Mouse (Mus musculus): ENCODE measurements around the gene C2cd4b. TPM values are rescaled to one million over a fixed set of nuclear protein-coding genes. Genes with fewer than 3 reads are reported as not detected.

Gene C2cd4b
- polyA plus RNA-seq, 1 experiment from 2014 or later, result not detected

- no peak for DNase-seq (ENCODE audit: low spot score)
- H3K36me3 ChIP-seq (ENCODE audit: control insufficient read depth, insufficient read depth, low read length), result no peaks in the 10 kb centered on the region
- 96% methylated on average over 3 of the region's 3 CpGs for WGBS
- H3K4me1 ChIP-seq (ENCODE audit: control insufficient read depth, insufficient read depth, low read length), result no peaks in the 10 kb centered on the region
- no peak overlapping the region for H3K4me3 ChIP-seq (ENCODE audit: low read depth, low read length)
- H3K27ac ChIP-seq (replicated peaks; ENCODE audit: low read depth, low read length), result no peak overlapping the region
- ATAC-seq (ENCODE audit: insufficient number of reproducible peaks, low FRiP score, low TSS enrichment, low read depth), result no peak
- H3K27me3 ChIP-seq (ENCODE audit: control insufficient read depth, insufficient read depth, low read length), result no peaks in the 10 kb centered on the region
- no peak overlapping the region for H3K4me2 ChIP-seq (ENCODE audit: low read depth, severe bottlenecking)
- no peaks in the 10 kb centered on the region for H3K9me3 ChIP-seq (ENCODE audit: control insufficient read depth, low read length)
- no peak overlapping the region for H3K9ac ChIP-seq (ENCODE audit: low read length)
Observed at GRCm38 (mm10) chr9:67783464-67783863, 24.2 kb downstream of the C2cd4b start.

- Histone ChIP-seq H3K9ac (ENCODE audit: low read length) (no peak overlapping the region), H3K4me3 (ENCODE audit: low read depth, low read length) (no peak overlapping the region), H3K4me1 (ENCODE audit: control insufficient read depth, insufficient read depth, low read length) (no peaks in the 10 kb centered on the region), H3K27me3 (ENCODE audit: control insufficient read depth, insufficient read depth, low read length) (no peaks in the 10 kb centered on the region), H3K4me2 (ENCODE audit: low read depth, severe bottlenecking) (no peak overlapping the region), H3K9me3 (ENCODE audit: control insufficient read depth, low read length) (no peaks in the 10 kb centered on the region), H3K36me3 (ENCODE audit: control insufficient read depth, insufficient read depth, low read length) (no peaks in the 10 kb centered on the region), H3K27ac (replicated peaks; ENCODE audit: low read depth, low read length) (no peak overlapping the region)
- DNase-seq (ENCODE audit: low spot score) (no peak), ATAC-seq (ENCODE audit: insufficient number of reproducible peaks, low FRiP score, low TSS enrichment, low read depth) (no peak)
Observed at GRCm38 (mm10) chr9:67783925-67784324, 24.7 kb downstream of the C2cd4b start.

- no peak for DNase-seq (ENCODE audit: low spot score)
- ATAC-seq (ENCODE audit: insufficient number of reproducible peaks, low FRiP score, low TSS enrichment, low read depth), result no peak
- Histone ChIP-seq H3K9me3 (ENCODE audit: control insufficient read depth, low read length) (no peaks in the 10 kb centered on the region), H3K4me2 (ENCODE audit: low read depth, severe bottlenecking) (no peak overlapping the region), H3K27ac (replicated peaks; ENCODE audit: low read depth, low read length) (no peak overlapping the region), H3K4me1 (ENCODE audit: control insufficient read depth, insufficient read depth, low read length) (no peaks in the 10 kb centered on the region), H3K4me3 (ENCODE audit: low read depth, low read length) (no peak overlapping the region), H3K27me3 (ENCODE audit: control insufficient read depth, insufficient read depth, low read length) (no peaks in the 10 kb centered on the region), H3K36me3 (ENCODE audit: control insufficient read depth, insufficient read depth, low read length) (no peaks in the 10 kb centered on the region), H3K9ac (ENCODE audit: low read length) (no peak overlapping the region)
- WGBS, result 77% methylated on average over 7 of the region's 7 CpGs
Observed at GRCm38 (mm10) chr9:67786311-67786710, 27.1 kb downstream of the C2cd4b start.

- Histone ChIP-seq H3K36me3 (ENCODE audit: control insufficient read depth, insufficient read depth, low read length) (no peaks in the 10 kb centered on the region), H3K4me2 (ENCODE audit: low read depth, severe bottlenecking) (no peak overlapping the region), H3K9ac (ENCODE audit: low read length) (no peak overlapping the region), H3K4me3 (ENCODE audit: low read depth, low read length) (no peak overlapping the region), H3K9me3 (ENCODE audit: control insufficient read depth, low read length) (no peaks in the 10 kb centered on the region), H3K4me1 (ENCODE audit: control insufficient read depth, insufficient read depth, low read length) (no peaks in the 10 kb centered on the region), H3K27ac (replicated peaks; ENCODE audit: low read depth, low read length) (no peak overlapping the region), H3K27me3 (ENCODE audit: control insufficient read depth, insufficient read depth, low read length) (no peaks in the 10 kb centered on the region)
- ATAC-seq (ENCODE audit: insufficient number of reproducible peaks, low FRiP score, low TSS enrichment, low read depth) (no peak), DNase-seq (ENCODE audit: low spot score) (no peak)
- 64% methylated on average over 6 of the region's 6 CpGs for WGBS
Observed at GRCm38 (mm10) chr9:67787671-67788070, 28.4 kb downstream of the C2cd4b start.

- 52% methylated on average over 5 of the region's 5 CpGs for WGBS
- no peaks in the 10 kb centered on the region for H3K9me3 ChIP-seq (ENCODE audit: control insufficient read depth, low read length)
- H3K4me3 ChIP-seq (ENCODE audit: low read depth, low read length), result no peak overlapping the region
- no peak for DNase-seq (ENCODE audit: low spot score)
- ATAC-seq (ENCODE audit: insufficient number of reproducible peaks, low FRiP score, low TSS enrichment, low read depth), result no peak
- no peak overlapping the region for H3K27ac ChIP-seq (replicated peaks; ENCODE audit: low read depth, low read length)
- H3K9ac ChIP-seq (ENCODE audit: low read length), result no peak overlapping the region
- no peaks in the 10 kb centered on the region for H3K27me3 ChIP-seq (ENCODE audit: control insufficient read depth, insufficient read depth, low read length)
- no peaks in the 10 kb centered on the region for H3K36me3 ChIP-seq (ENCODE audit: control insufficient read depth, insufficient read depth, low read length)
- H3K4me1 ChIP-seq (ENCODE audit: control insufficient read depth, insufficient read depth, low read length), result no peaks in the 10 kb centered on the region
- no peak overlapping the region for H3K4me2 ChIP-seq (ENCODE audit: low read depth, severe bottlenecking)
Observed at GRCm38 (mm10) chr9:67792405-67792804, 33.2 kb downstream of the C2cd4b start.

GRCm38 (mm10) chr9:67793501-67793900 lies 34.3 kb downstream of the C2cd4b start:
- Histone ChIP-seq H3K9me3 (ENCODE audit: control insufficient read depth, low read length) (no peaks in the 10 kb centered on the region), H3K4me2 (ENCODE audit: low read depth, severe bottlenecking) (no peak overlapping the region), H3K27ac (replicated peaks; ENCODE audit: low read depth, low read length) (no peak overlapping the region), H3K4me1 (ENCODE audit: control insufficient read depth, insufficient read depth, low read length) (no peaks in the 10 kb centered on the region), H3K4me3 (ENCODE audit: low read depth, low read length) (no peak overlapping the region), H3K36me3 (ENCODE audit: control insufficient read depth, insufficient read depth, low read length) (no peaks in the 10 kb centered on the region), H3K9ac (ENCODE audit: low read length) (no peak overlapping the region), H3K27me3 (ENCODE audit: control insufficient read depth, insufficient read depth, low read length) (no peaks in the 10 kb centered on the region)
- ATAC-seq (ENCODE audit: insufficient number of reproducible peaks, low FRiP score, low TSS enrichment, low read depth) (no peak), DNase-seq (ENCODE audit: low spot score) (no peak)
- 84% methylated on average over 6 of the region's 6 CpGs for WGBS

GRCm38 (mm10) chr9:67794216-67794615 lies 35.0 kb downstream of the C2cd4b start:
- DNase-seq (ENCODE audit: low spot score) (no peak), ATAC-seq (ENCODE audit: insufficient number of reproducible peaks, low FRiP score, low TSS enrichment, low read depth) (no peak)
- no peak overlapping the region for H3K4me3 ChIP-seq (ENCODE audit: low read depth, low read length)
- WGBS, result 69% methylated on average over 1 of the region's 1 CpGs
- no peak overlapping the region for H3K9ac ChIP-seq (ENCODE audit: low read length)
- H3K4me2 ChIP-seq (ENCODE audit: low read depth, severe bottlenecking), result no peak overlapping the region
- H3K36me3 ChIP-seq (ENCODE audit: control insufficient read depth, insufficient read depth, low read length), result no peaks in the 10 kb centered on the region
- no peaks in the 10 kb centered on the region for H3K27me3 ChIP-seq (ENCODE audit: control insufficient read depth, insufficient read depth, low read length)
- H3K9me3 ChIP-seq (ENCODE audit: control insufficient read depth, low read length), result no peaks in the 10 kb centered on the region
- no peak overlapping the region for H3K27ac ChIP-seq (replicated peaks; ENCODE audit: low read depth, low read length)
- H3K4me1 ChIP-seq (ENCODE audit: control insufficient read depth, insufficient read depth, low read length), result no peaks in the 10 kb centered on the region

GRCm38 (mm10) chr9:67794668-67795067 lies 35.4 kb downstream of the C2cd4b start:
- Histone ChIP-seq H3K4me2 (ENCODE audit: low read depth, severe bottlenecking) (no peak overlapping the region), H3K4me3 (ENCODE audit: low read depth, low read length) (no peak overlapping the region), H3K36me3 (ENCODE audit: control insufficient read depth, insufficient read depth, low read length) (no peaks in the 10 kb centered on the region), H3K4me1 (ENCODE audit: control insufficient read depth, insufficient read depth, low read length) (no peaks in the 10 kb centered on the region), H3K9ac (ENCODE audit: low read length) (no peak overlapping the region), H3K9me3 (ENCODE audit: control insufficient read depth, low read length) (no peaks in the 10 kb centered on the region), H3K27me3 (ENCODE audit: control insufficient read depth, insufficient read depth, low read length) (no peaks in the 10 kb centered on the region), H3K27ac (replicated peaks; ENCODE audit: low read depth, low read length) (no peak overlapping the region)
- WGBS, result 89% methylated on average over 4 of the region's 4 CpGs
- ATAC-seq (ENCODE audit: insufficient number of reproducible peaks, low FRiP score, low TSS enrichment, low read depth), result no peak
- no peak for DNase-seq (ENCODE audit: low spot score)

- DNase-seq (ENCODE audit: low spot score) (no peak), ATAC-seq (ENCODE audit: insufficient number of reproducible peaks, low FRiP score, low TSS enrichment, low read depth) (no peak)
- H3K4me1 ChIP-seq (ENCODE audit: control insufficient read depth, insufficient read depth, low read length), result no peaks in the 10 kb centered on the region
- no peak overlapping the region for H3K9ac ChIP-seq (ENCODE audit: low read length)
- no peaks in the 10 kb centered on the region for H3K36me3 ChIP-seq (ENCODE audit: control insufficient read depth, insufficient read depth, low read length)
- H3K27ac ChIP-seq (replicated peaks; ENCODE audit: low read depth, low read length), result no peak overlapping the region
- H3K9me3 ChIP-seq (ENCODE audit: control insufficient read depth, low read length), result no peaks in the 10 kb centered on the region
- WGBS, result 77% methylated on average over 14 of the region's 14 CpGs
- H3K4me3 ChIP-seq (ENCODE audit: low read depth, low read length), result no peak overlapping the region
- H3K4me2 ChIP-seq (ENCODE audit: low read depth, severe bottlenecking), result no peak overlapping the region
- H3K27me3 ChIP-seq (ENCODE audit: control insufficient read depth, insufficient read depth, low read length), result no peaks in the 10 kb centered on the region
Observed at GRCm38 (mm10) chr9:67795205-67795675, 36.0 kb downstream of the C2cd4b start.
